Mouse (Mus musculus) lung, adult 2 months (tissue): Measurements from ENCODE around the gene Pole3.

ENCODE experiments used
- CTCF ChIP-seq: fragments of 200-500 bp; IDR thresholded peaks from 2 replicates; pipeline ENCODE4 v1.5.1; 2011; ENCODE audit warnings: mild to moderate bottlenecking, low read length, control low read depth; ENCODE audit not compliant: insufficient read depth
- POLR2A ChIP-seq: fragments of 200-500 bp; IDR thresholded peaks from 2 replicates; pipeline ENCODE4 v1.6.1; 2011; ENCODE audit warnings: low read depth, mild to moderate bottlenecking, control low read depth, low read length, borderline replicate concordance; ENCODE audit errors: extremely low read depth

- TF ChIP-seq CTCF: no peak
- TF ChIP-seq POLR2A: no peak
These were observed 32.2 kb downstream of the Pole3 start for GRCm38 (mm10) chr4:62492682-62493081.
